Comparison of ENCODE assay signal across 12 mouse cellular contexts in genomic region chr14:46634251-46634650, GRCm38 (mm10).
"Had no signal": no experiment of that assay in that cellular context is flagged by ENCODE, and none has a peak within 500 bp of the region (broad histone marks: within the 10 kb centered on the region; RNA-seq: fewer than 3 reads in every experiment).

No protein-coding gene starts in this region.

- H3K9ac ChIP-seq: limb, embryonic 12.5 days; liver, embryonic 13.5 days; liver, postnatal 0 days; midbrain, embryonic 15.5 days; neural tube, embryonic 13.5 days had no signal

- H3K4me1 ChIP-seq: liver, embryonic 13.5 days; midbrain, embryonic 15.5 days had no signal

- ATAC-seq: liver, postnatal 0 days; midbrain, embryonic 15.5 days had no signal

- H3K27ac ChIP-seq: layer of hippocampus, adult 2 months; left cerebral cortex, adult 2 months; liver, embryonic 13.5 days; midbrain, embryonic 15.5 days; neural tube, embryonic 13.5 days had no signal

- DNase-seq: kidney, adult 11 months; liver, embryonic 13.5 days; liver, postnatal 0 days; retina, postnatal 1 day; right cerebral cortex, postnatal 4 days; spleen, adult 18-20 months; thymus, postnatal 4 days had no signal

- H3K36me3 ChIP-seq: limb, embryonic 12.5 days; liver, embryonic 13.5 days; midbrain, embryonic 15.5 days; neural tube, embryonic 13.5 days had no signal

- H3K9me3 ChIP-seq: limb, embryonic 12.5 days; liver, embryonic 13.5 days; midbrain, embryonic 15.5 days; neural tube, embryonic 13.5 days had no signal

- H3K4me3 ChIP-seq: layer of hippocampus, adult 2 months; left cerebral cortex, adult 2 months; limb, embryonic 12.5 days; liver, embryonic 13.5 days; midbrain, embryonic 15.5 days; neural tube, embryonic 13.5 days had no signal

- H3K4me2 ChIP-seq: limb, embryonic 12.5 days; liver, embryonic 13.5 days; midbrain, embryonic 15.5 days; neural tube, embryonic 13.5 days had no signal

- H3K27me3 ChIP-seq: limb, embryonic 12.5 days; liver, embryonic 13.5 days; midbrain, embryonic 15.5 days; neural tube, embryonic 13.5 days had no signal
